Mouse (Mus musculus): ENCODE data around the gene Slc13a1. TPM values are rescaled to one million over a fixed set of nuclear protein-coding genes. Genes with fewer than 3 reads are reported as not detected.
"Not testable (repeated sequence)": the region's sequence is repeated elsewhere in the genome, so short reads cannot be mapped to it uniquely, and the experiment has no call there.

Gene Slc13a1
- 0.15 and 0.33 TPM in 2 replicates for total RNA-seq (2014; rRNA removed)
- polyA plus RNA-seq (2015; fragmentation: Nextera tagmentation; extraction: Ambion mirVana): 0.09 and 0.10 TPM in 2 replicates

GRCm38 (mm10) chr6:24167734-24168327, at the start of gene Slc13a1:
Slc13a1 (minus strand) TSS chr6:24168092.
- DNase-seq: no peak
- Histone ChIP-seq H3K4me1 (ENCODE audit: insufficient read depth) (no peaks in the 10 kb centered on the region), H3K9ac (no peak within 1 kb of the TSS), H3K27me3 (ENCODE audit: insufficient read depth, low read length) (no peaks in the 10 kb centered on the region), H3K36me3 (ENCODE audit: insufficient read depth) (no peaks in the 10 kb centered on the region), H3K4me3 (ENCODE audit: low read depth, low read length) (no peak within 1 kb of the TSS), H3K9me3 (ENCODE audit: low read length) (no peaks in the 10 kb centered on the region), H3K4me2 (ENCODE audit: low read depth) (no peak within 1 kb of the TSS), H3K27ac (ENCODE audit: low read depth, low read length) (no peak within 1 kb of the TSS)
- no peak for ATAC-seq
- TF ChIP-seq CTCF (IDR thresholded peaks at IDR 0.05; ENCODE audit: low read depth): no peak
- WGBS: 94% methylated on average over 5 of the region's 5 CpGs

- 73% methylated on average over 3 of the region's 3 CpGs for WGBS
- H3K4me3 ChIP-seq (ENCODE audit: low read depth, low read length): no peak overlapping the region
- no peaks in the 10 kb centered on the region for H3K9me3 ChIP-seq (ENCODE audit: low read length)
- H3K4me2 ChIP-seq (ENCODE audit: low read depth): no peak overlapping the region
- no peaks in the 10 kb centered on the region for H3K36me3 ChIP-seq (ENCODE audit: insufficient read depth)
- DNase-seq (no peak), ATAC-seq (no peak)
- no peaks in the 10 kb centered on the region for H3K27me3 ChIP-seq (ENCODE audit: insufficient read depth, low read length)
- no peak for TF ChIP-seq CTCF (IDR thresholded peaks at IDR 0.05; ENCODE audit: low read depth)
- no peak overlapping the region for H3K9ac ChIP-seq
- no peak overlapping the region for H3K27ac ChIP-seq (ENCODE audit: low read depth, low read length)
- H3K4me1 ChIP-seq (ENCODE audit: insufficient read depth): no peaks in the 10 kb centered on the region
Measured at GRCm38 (mm10) chr6:24207866-24208265, 40.0 kb upstream of the Slc13a1 start.

GRCm38 (mm10) chr6:24202226-24202625, 34.3 kb upstream of the Slc13a1 start:
- DNase-seq (no peak), ATAC-seq (no peak)
- H3K4me1 ChIP-seq (ENCODE audit: insufficient read depth): no peaks in the 10 kb centered on the region
- H3K27me3 ChIP-seq (ENCODE audit: insufficient read depth, low read length): no peaks in the 10 kb centered on the region
- H3K4me2 ChIP-seq (ENCODE audit: low read depth): no peak overlapping the region
- WGBS: 91% methylated on average over 6 of the region's 6 CpGs
- H3K4me3 ChIP-seq (ENCODE audit: low read depth, low read length): no peak overlapping the region
- no peak for TF ChIP-seq CTCF (IDR thresholded peaks at IDR 0.05; ENCODE audit: low read depth)
- H3K9ac ChIP-seq: no peak overlapping the region
- no peaks in the 10 kb centered on the region for H3K36me3 ChIP-seq (ENCODE audit: insufficient read depth)
- no peaks in the 10 kb centered on the region for H3K9me3 ChIP-seq (ENCODE audit: low read length)
- no peak overlapping the region for H3K27ac ChIP-seq (ENCODE audit: low read depth, low read length)

GRCm38 (mm10) chr6:24200644-24201484, 33.0 kb upstream of the Slc13a1 start:
- no peak for TF ChIP-seq CTCF (IDR thresholded peaks at IDR 0.05; ENCODE audit: low read depth)
- H3K4me2 ChIP-seq (ENCODE audit: low read depth): 0 out of 2 replicates have a peak overlapping the region, but pooled peaks have one; percentile 9
- no peaks in the 10 kb centered on the region for H3K27me3 ChIP-seq (ENCODE audit: insufficient read depth, low read length)
- no peaks in the 10 kb centered on the region for H3K4me1 ChIP-seq (ENCODE audit: insufficient read depth)
- DNase-seq: peak; percentile 38
- no peaks in the 10 kb centered on the region for H3K36me3 ChIP-seq (ENCODE audit: insufficient read depth)
- 18% methylated on average over 12 of the region's 12 CpGs for WGBS
- H3K27ac ChIP-seq (ENCODE audit: low read depth, low read length): no peak overlapping the region
- peak; percentile 38 for ATAC-seq
- no peaks in the 10 kb centered on the region for H3K9me3 ChIP-seq (ENCODE audit: low read length)
- H3K4me3 ChIP-seq (ENCODE audit: low read depth, low read length): no peak overlapping the region
- H3K9ac ChIP-seq: no peak overlapping the region

- not testable (repeated sequence) for H3K4me1 ChIP-seq (ENCODE audit: insufficient read depth); H3K36me3 ChIP-seq (ENCODE audit: insufficient read depth); H3K9me3 ChIP-seq (ENCODE audit: low read length); H3K27me3 ChIP-seq (ENCODE audit: insufficient read depth, low read length); ATAC-seq; H3K4me2 ChIP-seq (ENCODE audit: low read depth); H3K9ac ChIP-seq; H3K4me3 ChIP-seq (ENCODE audit: low read depth, low read length); H3K27ac ChIP-seq (ENCODE audit: low read depth, low read length); DNase-seq
- WGBS: 84% methylated on average over 10 of the region's 10 CpGs
Measured at GRCm38 (mm10) chr6:24197501-24198195, 29.8 kb upstream of the Slc13a1 start.

GRCm38 (mm10) chr6:24196406-24196805, 28.5 kb upstream of the Slc13a1 start:
- not testable (repeated sequence) for H3K4me2 ChIP-seq (ENCODE audit: low read depth); DNase-seq; H3K36me3 ChIP-seq (ENCODE audit: insufficient read depth); H3K4me1 ChIP-seq (ENCODE audit: insufficient read depth); H3K27ac ChIP-seq (ENCODE audit: low read depth, low read length); H3K9ac ChIP-seq; H3K9me3 ChIP-seq (ENCODE audit: low read length); H3K27me3 ChIP-seq (ENCODE audit: insufficient read depth, low read length); ATAC-seq; H3K4me3 ChIP-seq (ENCODE audit: low read depth, low read length)
- WGBS: 26% methylated on average over 5 of the region's 5 CpGs

- Histone ChIP-seq H3K36me3 (ENCODE audit: insufficient read depth) (no peaks in the 10 kb centered on the region), H3K4me1 (ENCODE audit: insufficient read depth) (no peaks in the 10 kb centered on the region), H3K4me2 (ENCODE audit: low read depth) (no peak overlapping the region), H3K27ac (ENCODE audit: low read depth, low read length) (no peak overlapping the region), H3K4me3 (ENCODE audit: low read depth, low read length) (no peak overlapping the region), H3K9ac (no peak overlapping the region), H3K9me3 (ENCODE audit: low read length) (no peaks in the 10 kb centered on the region), H3K27me3 (ENCODE audit: insufficient read depth, low read length) (no peaks in the 10 kb centered on the region)
- DNase-seq: no peak
- no peak for ATAC-seq
- no peak for TF ChIP-seq CTCF (IDR thresholded peaks at IDR 0.05; ENCODE audit: low read depth)
- WGBS: 75% methylated on average over 3 of the region's 3 CpGs
Measured at GRCm38 (mm10) chr6:24183439-24183838, 15.5 kb upstream of the Slc13a1 start.
